Mouse (Mus musculus): ENCODE data around the gene Bcar1. TPM values are rescaled to one million over a fixed set of nuclear protein-coding genes. Genes with fewer than 3 reads are reported as not detected.

Gene Bcar1
- polyA plus RNA-seq, 1 experiment from 2014 or later = 38.5 TPM

GRCm38 (mm10) chr8:111693261-111693741 lies 50.3 kb downstream of the Bcar1 start:
- WGBS = 36% methylated on average over 6 of the region's 6 CpGs
- 0 out of 2 replicates have a peak overlapping the region, but pooled peaks have one; percentile 0 for H3K27ac ChIP-seq (ENCODE audit: low read length)

GRCm38 (mm10) chr8:111690960-111691445 lies 52.6 kb downstream of the Bcar1 start, which contains the start of gene Ctrb1:
Gene Ctrb1 (minus strand): TSS chr8:111691010.
- Histone ChIP-seq H3K9ac (ENCODE audit: low read length) (no peak within 1 kb of the TSS), H3K27ac (ENCODE audit: low read length) (no peak within 1 kb of the TSS), H3K36me3 (ENCODE audit: control insufficient read depth, insufficient read depth, low read length) (no peaks in the 10 kb centered on the region), H3K9me3 (replicated peaks; ENCODE audit: control insufficient read depth, low read length) (no peaks in the 10 kb centered on the region), H3K4me3 (replicated peaks; ENCODE audit: low read length) (no peak within 1 kb of the TSS), H3K27me3 (ENCODE audit: control insufficient read depth, insufficient read depth, low read length) (no peaks in the 10 kb centered on the region), H3K4me2 (ENCODE audit: low read depth, low read length) (no peak within 1 kb of the TSS), H3K4me1 (ENCODE audit: control insufficient read depth, insufficient read depth, low read length) (no peaks in the 10 kb centered on the region)
- 0 out of 2 replicates have a peak, but pooled peaks have one; percentile 13 for ATAC-seq (ENCODE audit: insufficient read depth, low FRiP score)
- WGBS = 78% methylated on average over 2 of the region's 2 CpGs

More at GRCm38 (mm10) chr8:111693261-111693741, 50.3 kb downstream of the Bcar1 start:
- H3K9me3 ChIP-seq (replicated peaks; ENCODE audit: control insufficient read depth, low read length) = no peaks in the 10 kb centered on the region
- H3K4me3 ChIP-seq (replicated peaks; ENCODE audit: low read length) = no peak overlapping the region
- H3K9ac ChIP-seq (ENCODE audit: low read length) = no peak overlapping the region
- no peak overlapping the region for H3K4me2 ChIP-seq (ENCODE audit: low read depth, low read length)
- H3K27me3 ChIP-seq (ENCODE audit: control insufficient read depth, insufficient read depth, low read length) = no peaks in the 10 kb centered on the region
- H3K4me1 ChIP-seq (ENCODE audit: control insufficient read depth, insufficient read depth, low read length) = no peaks in the 10 kb centered on the region
- no peaks in the 10 kb centered on the region for H3K36me3 ChIP-seq (ENCODE audit: control insufficient read depth, insufficient read depth, low read length)
- peak; percentile 75 for ATAC-seq (ENCODE audit: insufficient read depth, low FRiP score)

- H3K27ac ChIP-seq (ENCODE audit: low read length) = no peak overlapping the region
- H3K4me2 ChIP-seq (ENCODE audit: low read depth, low read length) = no peak overlapping the region
- no peak overlapping the region for H3K4me3 ChIP-seq (replicated peaks; ENCODE audit: low read length)
- peak; percentile 49 for ATAC-seq (ENCODE audit: insufficient read depth, low FRiP score)
- H3K27me3 ChIP-seq (ENCODE audit: control insufficient read depth, insufficient read depth, low read length) = no peaks in the 10 kb centered on the region
- H3K9me3 ChIP-seq (replicated peaks; ENCODE audit: control insufficient read depth, low read length) = no peaks in the 10 kb centered on the region
- WGBS = 75% methylated on average over 13 of the region's 13 CpGs
- no peaks in the 10 kb centered on the region for H3K4me1 ChIP-seq (ENCODE audit: control insufficient read depth, insufficient read depth, low read length)
- no peaks in the 10 kb centered on the region for H3K36me3 ChIP-seq (ENCODE audit: control insufficient read depth, insufficient read depth, low read length)
- H3K9ac ChIP-seq (ENCODE audit: low read length) = no peak overlapping the region
Observed at GRCm38 (mm10) chr8:111686881-111687280, 56.7 kb downstream of the Bcar1 start.

- no peak overlapping the region for H3K9ac ChIP-seq (ENCODE audit: low read length)
- ATAC-seq (ENCODE audit: insufficient read depth, low FRiP score) = no peak
- WGBS = 27% methylated on average over 9 of the region's 9 CpGs
- no peaks in the 10 kb centered on the region for H3K4me1 ChIP-seq (ENCODE audit: control insufficient read depth, insufficient read depth, low read length)
- no peak overlapping the region for H3K4me2 ChIP-seq (ENCODE audit: low read depth, low read length)
- H3K36me3 ChIP-seq (ENCODE audit: control insufficient read depth, insufficient read depth, low read length) = no peaks in the 10 kb centered on the region
- no peaks in the 10 kb centered on the region for H3K27me3 ChIP-seq (ENCODE audit: control insufficient read depth, insufficient read depth, low read length)
- no peak overlapping the region for H3K4me3 ChIP-seq (replicated peaks; ENCODE audit: low read length)
- no peaks in the 10 kb centered on the region for H3K9me3 ChIP-seq (replicated peaks; ENCODE audit: control insufficient read depth, low read length)
- no peak overlapping the region for H3K27ac ChIP-seq (ENCODE audit: low read length)
Observed at GRCm38 (mm10) chr8:111682521-111682920, 61.1 kb downstream of the Bcar1 start.

- no peaks in the 10 kb centered on the region for H3K27me3 ChIP-seq (ENCODE audit: control insufficient read depth, insufficient read depth, low read length)
- H3K9ac ChIP-seq (ENCODE audit: low read length) = no peak overlapping the region
- ATAC-seq (ENCODE audit: insufficient read depth, low FRiP score) = no peak
- no peak overlapping the region for H3K4me2 ChIP-seq (ENCODE audit: low read depth, low read length)
- no peaks in the 10 kb centered on the region for H3K36me3 ChIP-seq (ENCODE audit: control insufficient read depth, insufficient read depth, low read length)
- no peaks in the 10 kb centered on the region for H3K9me3 ChIP-seq (replicated peaks; ENCODE audit: control insufficient read depth, low read length)
- no peak overlapping the region for H3K4me3 ChIP-seq (replicated peaks; ENCODE audit: low read length)
- no peaks in the 10 kb centered on the region for H3K4me1 ChIP-seq (ENCODE audit: control insufficient read depth, insufficient read depth, low read length)
- WGBS = 68% methylated on average over 11 of the region's 11 CpGs
- no peak overlapping the region for H3K27ac ChIP-seq (ENCODE audit: low read length)
Observed at GRCm38 (mm10) chr8:111681153-111681552, 62.5 kb downstream of the Bcar1 start.

GRCm38 (mm10) chr8:111680423-111681028 lies 63.1 kb downstream of the Bcar1 start:
- Histone ChIP-seq H3K27ac (ENCODE audit: low read length) (no peak overlapping the region), H3K4me1 (ENCODE audit: control insufficient read depth, insufficient read depth, low read length) (no peaks in the 10 kb centered on the region), H3K9ac (ENCODE audit: low read length) (no peak overlapping the region), H3K4me2 (ENCODE audit: low read depth, low read length) (no peak overlapping the region), H3K4me3 (replicated peaks; ENCODE audit: low read length) (no peak overlapping the region), H3K27me3 (ENCODE audit: control insufficient read depth, insufficient read depth, low read length) (no peaks in the 10 kb centered on the region), H3K36me3 (ENCODE audit: control insufficient read depth, insufficient read depth, low read length) (no peaks in the 10 kb centered on the region), H3K9me3 (replicated peaks; ENCODE audit: control insufficient read depth, low read length) (no peaks in the 10 kb centered on the region)
- WGBS = 42% methylated on average over 17 of the region's 17 CpGs
- ATAC-seq (ENCODE audit: insufficient read depth, low FRiP score) = no peak

GRCm38 (mm10) chr8:111678848-111679247 lies 64.8 kb downstream of the Bcar1 start:
- WGBS = 86% methylated on average over 7 of the region's 7 CpGs
- Histone ChIP-seq H3K4me2 (ENCODE audit: low read depth, low read length) (no peak overlapping the region), H3K9ac (ENCODE audit: low read length) (no peak overlapping the region), H3K4me1 (ENCODE audit: control insufficient read depth, insufficient read depth, low read length) (no peaks in the 10 kb centered on the region), H3K27me3 (ENCODE audit: control insufficient read depth, insufficient read depth, low read length) (no peaks in the 10 kb centered on the region), H3K27ac (ENCODE audit: low read length) (no peak overlapping the region), H3K4me3 (replicated peaks; ENCODE audit: low read length) (no peak overlapping the region), H3K36me3 (ENCODE audit: control insufficient read depth, insufficient read depth, low read length) (no peaks in the 10 kb centered on the region), H3K9me3 (replicated peaks; ENCODE audit: control insufficient read depth, low read length) (no peaks in the 10 kb centered on the region)
- no peak for ATAC-seq (ENCODE audit: insufficient read depth, low FRiP score)

GRCm38 (mm10) chr8:111678111-111678510 lies 65.5 kb downstream of the Bcar1 start:
- 16% methylated on average over 3 of the region's 3 CpGs for WGBS
- Histone ChIP-seq H3K9me3 (replicated peaks; ENCODE audit: control insufficient read depth, low read length) (no peaks in the 10 kb centered on the region), H3K4me3 (replicated peaks; ENCODE audit: low read length) (no peak overlapping the region), H3K4me1 (ENCODE audit: control insufficient read depth, insufficient read depth, low read length) (no peaks in the 10 kb centered on the region), H3K36me3 (ENCODE audit: control insufficient read depth, insufficient read depth, low read length) (no peaks in the 10 kb centered on the region), H3K27me3 (ENCODE audit: control insufficient read depth, insufficient read depth, low read length) (no peaks in the 10 kb centered on the region), H3K27ac (ENCODE audit: low read length) (no peak overlapping the region), H3K9ac (ENCODE audit: low read length) (no peak overlapping the region), H3K4me2 (ENCODE audit: low read depth, low read length) (no peak overlapping the region)
- 0 out of 2 replicates have a peak, but pooled peaks have one; percentile 23 for ATAC-seq (ENCODE audit: insufficient read depth, low FRiP score)

GRCm38 (mm10) chr8:111676237-111676636 lies 67.4 kb downstream of the Bcar1 start:
- Histone ChIP-seq H3K9me3 (replicated peaks; ENCODE audit: control insufficient read depth, low read length) (no peaks in the 10 kb centered on the region), H3K27me3 (ENCODE audit: control insufficient read depth, insufficient read depth, low read length) (no peaks in the 10 kb centered on the region), H3K4me1 (ENCODE audit: control insufficient read depth, insufficient read depth, low read length) (no peaks in the 10 kb centered on the region), H3K4me2 (ENCODE audit: low read depth, low read length) (no peak overlapping the region), H3K9ac (ENCODE audit: low read length) (no peak overlapping the region), H3K27ac (ENCODE audit: low read length) (no peak overlapping the region), H3K4me3 (replicated peaks; ENCODE audit: low read length) (no peak overlapping the region), H3K36me3 (ENCODE audit: control insufficient read depth, insufficient read depth, low read length) (no peaks in the 10 kb centered on the region)
- ATAC-seq (ENCODE audit: insufficient read depth, low FRiP score) = no peak
- 75% methylated on average over 8 of the region's 8 CpGs for WGBS

All from stomach, embryonic 16.5 days (tissue).